Mouse (Mus musculus): ENCODE data around the gene Stt3b. TPM values are rescaled to one million over a fixed set of nuclear protein-coding genes. Genes with fewer than 3 reads are reported as not detected.
A peak's percentile ranks its signal among the peaks of the same experiment; 100 is the strongest.

The Stt3b gene
- total RNA-seq (2021): 10 to 100 TPM; 54.9 to 56.5 TPM
- 22.2 and 35.7 TPM in 2 replicates for polyA plus RNA-seq (2012; rRNA removed)
- long read RNA-seq, full-length matches to known transcripts: 54 of 61 reads
- long read RNA-seq, partial matches to known transcripts: 4 of 61 reads
- long read RNA-seq, other reads (novel, unspliced or antisense): 3 of 61 reads

GRCm38 (mm10) chr9:115310346-115311222 is at the start of gene Stt3b:
Gene Stt3b (minus strand): TSS chr9:115310421.
- peaks cover 11% of the 10 kb centered on the region for H3K36me3 ChIP-seq (ENCODE audit: control insufficient read depth, insufficient read depth, low read length)
- peak within 1 kb of the TSS; percentile 77 for H3K4me3 ChIP-seq
- peaks cover 3% of the 10 kb centered on the region; the same call in 1 of the 2 replicates for H3K79me2 ChIP-seq (replicated peaks; ENCODE audit: control insufficient read depth, insufficient read depth, low read length)
- peak within 1 kb of the TSS; percentile 97 for H3K9ac ChIP-seq (ENCODE audit: low read depth, low read length)
- no peaks in the 10 kb centered on the region; the same call in 1 of the 2 replicates for H3K4me1 ChIP-seq (ENCODE audit: control insufficient read depth, insufficient read depth, low read length)
- no peaks in the 10 kb centered on the region for H3K27me3 ChIP-seq (ENCODE audit: control insufficient read depth, insufficient read depth, low read length)
- DNase-seq: peak; percentile 100
- peak within 1 kb of the TSS; percentile 97 for H3K27ac ChIP-seq
- under 1% methylated on average over 91 of the region's 91 CpGs for WGBS
- intact Hi-C loops (cut with DNase I): loop anchor here (2.0 to 10.0 kb wide), 2 partner anchors 22 to 376 kb away; partner anchors contain the start of gene Gpd1l
- TF ChIP-seq POLR2A (IDR thresholded peaks at IDR 0.05; ENCODE audit: insufficient read depth, low read depth, low read length) (peak; percentile 64), CTCF (IDR thresholded peaks at IDR 0.05) (peak; percentile 60), EP300 (IDR thresholded peaks at IDR 0.05; ENCODE audit: insufficient read depth, low read depth, low read length) (peak; percentile 16; the same call in 1 of the 2 replicates)

- Histone ChIP-seq H3K79me2 (replicated peaks; ENCODE audit: control insufficient read depth, insufficient read depth, low read length) (no peaks in the 10 kb centered on the region), H3K27ac (no peak overlapping the region), H3K4me1 (ENCODE audit: control insufficient read depth, insufficient read depth, low read length) (no peaks in the 10 kb centered on the region), H3K36me3 (ENCODE audit: control insufficient read depth, insufficient read depth, low read length) (no peaks in the 10 kb centered on the region), H3K4me3 (no peak overlapping the region), H3K9ac (ENCODE audit: low read depth, low read length) (no peak overlapping the region), H3K27me3 (ENCODE audit: control insufficient read depth, insufficient read depth, low read length) (no peaks in the 10 kb centered on the region)
- TF ChIP-seq EP300 (IDR thresholded peaks at IDR 0.05; ENCODE audit: insufficient read depth, low read depth, low read length) (no peak), CTCF (IDR thresholded peaks at IDR 0.05) (no peak), POLR2A (IDR thresholded peaks at IDR 0.05; ENCODE audit: insufficient read depth, low read depth, low read length) (no peak)
- DNase-seq: no peak
- intact Hi-C loops (cut with DNase I): no loop called here
- WGBS: 94% methylated on average over 2 of the region's 2 CpGs
Observed at GRCm38 (mm10) chr9:115358421-115358820, 48.2 kb upstream of the Stt3b start.

GRCm38 (mm10) chr9:115357996-115358395 is 47.8 kb upstream of the Stt3b start:
- H3K27ac ChIP-seq: no peak overlapping the region
- H3K9ac ChIP-seq (ENCODE audit: low read depth, low read length): no peak overlapping the region
- H3K4me3 ChIP-seq: no peak overlapping the region
- 94% methylated on average over 1 of the region's 1 CpGs for WGBS
- intact Hi-C loops (cut with DNase I): no loop called here
- no peak for DNase-seq
- no peak for TF ChIP-seq POLR2A (IDR thresholded peaks at IDR 0.05; ENCODE audit: insufficient read depth, low read depth, low read length)
- no peak for TF ChIP-seq EP300 (IDR thresholded peaks at IDR 0.05; ENCODE audit: insufficient read depth, low read depth, low read length)
- no peak for TF ChIP-seq CTCF (IDR thresholded peaks at IDR 0.05)
- no peaks in the 10 kb centered on the region for H3K27me3 ChIP-seq (ENCODE audit: control insufficient read depth, insufficient read depth, low read length)
- no peaks in the 10 kb centered on the region for H3K36me3 ChIP-seq (ENCODE audit: control insufficient read depth, insufficient read depth, low read length)
- no peaks in the 10 kb centered on the region for H3K4me1 ChIP-seq (ENCODE audit: control insufficient read depth, insufficient read depth, low read length)
- H3K79me2 ChIP-seq (replicated peaks; ENCODE audit: control insufficient read depth, insufficient read depth, low read length): no peaks in the 10 kb centered on the region

GRCm38 (mm10) chr9:115356731-115357458 is 46.7 kb upstream of the Stt3b start:
- Histone ChIP-seq H3K4me1 (ENCODE audit: control insufficient read depth, insufficient read depth, low read length) (no peaks in the 10 kb centered on the region), H3K36me3 (ENCODE audit: control insufficient read depth, insufficient read depth, low read length) (no peaks in the 10 kb centered on the region), H3K79me2 (replicated peaks; ENCODE audit: control insufficient read depth, insufficient read depth, low read length) (no peaks in the 10 kb centered on the region), H3K27ac (no peak overlapping the region), H3K9ac (ENCODE audit: low read depth, low read length) (no peak overlapping the region), H3K4me3 (no peak overlapping the region), H3K27me3 (ENCODE audit: control insufficient read depth, insufficient read depth, low read length) (no peaks in the 10 kb centered on the region)
- 73% methylated on average over 19 of the region's 19 CpGs for WGBS
- intact Hi-C loops (cut with DNase I): no loop called here
- no peak for DNase-seq
- no peak for TF ChIP-seq POLR2A (IDR thresholded peaks at IDR 0.05; ENCODE audit: insufficient read depth, low read depth, low read length)
- no peak for TF ChIP-seq EP300 (IDR thresholded peaks at IDR 0.05; ENCODE audit: insufficient read depth, low read depth, low read length)
- TF ChIP-seq CTCF (IDR thresholded peaks at IDR 0.05): no peak

- intact Hi-C loops (cut with DNase I): no loop called here
Observed at GRCm38 (mm10) chr9:115355972-115356371, 45.8 kb upstream of the Stt3b start.

More at GRCm38 (mm10) chr9:115355972-115356371, 45.8 kb upstream of the Stt3b start:
- DNase-seq: no peak
- TF ChIP-seq POLR2A (IDR thresholded peaks at IDR 0.05; ENCODE audit: insufficient read depth, low read depth, low read length): no peak
- TF ChIP-seq EP300 (IDR thresholded peaks at IDR 0.05; ENCODE audit: insufficient read depth, low read depth, low read length): no peak
- TF ChIP-seq CTCF (IDR thresholded peaks at IDR 0.05): no peak
- H3K4me3 ChIP-seq: no peak overlapping the region
- no peak overlapping the region for H3K27ac ChIP-seq
- H3K79me2 ChIP-seq (replicated peaks; ENCODE audit: control insufficient read depth, insufficient read depth, low read length): no peaks in the 10 kb centered on the region
- 24% methylated on average over 5 of the region's 5 CpGs for WGBS
- no peak overlapping the region for H3K9ac ChIP-seq (ENCODE audit: low read depth, low read length)
- no peaks in the 10 kb centered on the region for H3K27me3 ChIP-seq (ENCODE audit: control insufficient read depth, insufficient read depth, low read length)
- H3K36me3 ChIP-seq (ENCODE audit: control insufficient read depth, insufficient read depth, low read length): no peaks in the 10 kb centered on the region
- no peaks in the 10 kb centered on the region for H3K4me1 ChIP-seq (ENCODE audit: control insufficient read depth, insufficient read depth, low read length)

All from heart, adult 2 months (tissue).